Mouse (Mus musculus) brain, embryonic 14.5 days (tissue): ENCODE measurements around the gene Ppt2. TPM values are rescaled to one million over a fixed set of nuclear protein-coding genes. Genes with fewer than 3 reads are reported as not detected.

Experiments used
- DNase-seq: peaks from one replicate; pipeline ENCODE4 v3.0.0-alpha.2; 2011; ENCODE audit warnings: low read depth
- CTCF ChIP-seq: fragments of 200-500 bp; IDR thresholded peaks from 2 replicates; pipeline ENCODE4 v1.5.1; 2012; ENCODE audit warnings: inconsistent platforms, mild to moderate bottlenecking, moderate library complexity, borderline replicate concordance; ENCODE audit not compliant: insufficient read depth, insufficient read length; ENCODE audit errors: extremely low read depth
- POLR2A ChIP-seq: fragments of 200-500 bp; IDR thresholded peaks from 2 replicates; pipeline ENCODE4 v1.6.1; 2012; ENCODE audit warnings: mild to moderate bottlenecking, inconsistent platforms, borderline replicate concordance; ENCODE audit not compliant: poor library complexity, insufficient read depth, insufficient read length, severe bottlenecking; ENCODE audit errors: extremely low read depth
- polyA plus RNA-seq: library from polyadenylated mRNA; depleted of rRNA; stranded (reverse); fragments of >200 nt; gene quantifications from 2 replicates; pipeline ENCODE4 v1.2.3, GENCODE M21; 2012

Ppt2 gene
- polyA plus RNA-seq, 1 experiment: 31.7 TPM

DNA sequence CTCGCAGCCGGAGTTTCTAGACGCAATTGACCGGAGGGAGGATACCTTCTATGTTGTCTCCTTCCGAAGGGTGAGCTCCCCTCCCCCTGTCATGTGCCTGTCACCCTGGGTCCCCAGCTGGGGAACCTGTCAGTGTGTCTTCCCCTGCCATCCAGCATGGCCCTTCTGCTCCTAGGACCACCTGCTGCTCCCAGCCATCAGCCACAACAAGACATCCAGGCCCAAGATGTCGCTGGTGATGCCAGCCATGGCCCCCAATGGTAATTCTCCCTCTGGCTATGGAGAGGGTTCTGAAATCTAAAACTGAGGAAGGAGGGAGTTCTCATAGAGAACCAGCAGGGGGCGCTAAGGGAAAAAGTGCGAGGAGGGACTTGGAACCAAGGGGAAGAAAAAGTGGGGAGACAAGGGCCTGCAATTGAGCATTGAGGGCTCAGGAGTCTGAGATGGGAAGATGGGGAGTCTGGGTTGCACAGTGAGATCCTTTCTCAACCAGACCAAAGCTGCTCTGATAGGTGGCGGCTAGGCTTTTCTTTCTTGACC, 25.5 kb upstream of the Ppt2 start:
- TF ChIP-seq POLR2A (no peak), CTCF (peak; percentile 80)
- peak; percentile 69 for DNase-seq

- DNase-seq: no peak
- TF ChIP-seq CTCF (no peak), POLR2A (no peak)
These were observed 24.7 kb upstream of the Ppt2 start for GRCm38 (mm10) chr17:34652985-34653384.

DNA sequence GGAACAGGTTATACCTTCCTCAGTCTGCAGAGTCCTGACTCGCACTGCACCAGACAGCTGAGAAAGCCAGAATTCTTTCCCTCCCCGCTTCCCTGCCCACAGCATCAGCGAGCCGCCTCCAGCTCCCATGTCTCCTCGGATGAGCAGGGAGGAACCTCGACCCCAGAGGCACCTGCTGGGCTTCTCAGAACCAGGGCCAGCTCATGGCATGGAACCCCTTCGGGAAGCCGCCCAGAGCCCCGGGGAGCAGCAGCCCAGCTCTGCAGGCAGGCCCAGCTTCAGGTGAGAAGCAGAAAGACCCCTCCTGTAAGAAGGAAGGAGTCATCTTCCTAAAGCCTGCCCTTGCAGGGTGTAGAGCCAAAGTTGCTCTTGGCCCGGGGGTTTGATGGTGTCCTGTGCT, 24.2 kb upstream of the Ppt2 start:
- TF ChIP-seq POLR2A (no peak), CTCF (no peak)
- DNase-seq: no peak

DNA sequence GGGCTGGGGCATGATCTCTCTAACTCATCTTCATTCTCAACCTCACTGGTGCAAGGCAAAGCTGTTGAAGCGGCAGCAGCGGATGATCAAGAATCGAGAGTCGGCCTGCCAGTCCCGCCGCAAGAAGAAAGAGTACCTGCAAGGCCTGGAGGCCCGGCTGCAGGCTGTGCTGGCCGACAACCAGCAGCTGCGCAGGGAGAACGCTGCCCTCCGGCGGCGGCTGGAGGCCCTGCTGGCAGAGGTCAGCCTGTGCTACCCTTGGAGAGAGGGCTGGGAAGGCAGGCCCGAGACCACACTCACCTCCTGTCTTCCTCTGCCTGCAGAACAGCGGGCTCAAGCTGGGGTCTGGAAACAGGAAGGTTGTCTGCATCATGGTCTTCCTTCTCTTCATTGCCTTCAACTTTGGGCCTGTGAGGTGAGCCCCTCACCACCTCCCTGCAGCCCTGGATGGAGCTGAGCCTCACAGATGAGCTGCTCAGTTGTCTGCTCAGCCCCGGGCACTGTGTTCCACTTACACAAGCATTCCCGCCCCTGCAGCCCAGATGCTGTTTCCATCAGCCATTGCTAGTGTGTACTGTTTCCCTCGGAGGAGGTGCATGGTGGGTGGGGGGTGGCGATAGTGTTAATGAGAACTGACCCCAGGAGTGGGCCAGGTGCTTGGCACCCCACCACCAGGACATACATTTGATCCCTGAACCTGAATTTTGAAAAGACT, 23.4 kb upstream of the Ppt2 start:
- DNase-seq: no peak
- TF ChIP-seq POLR2A (no peak), CTCF (peak; percentile 53)

DNA sequence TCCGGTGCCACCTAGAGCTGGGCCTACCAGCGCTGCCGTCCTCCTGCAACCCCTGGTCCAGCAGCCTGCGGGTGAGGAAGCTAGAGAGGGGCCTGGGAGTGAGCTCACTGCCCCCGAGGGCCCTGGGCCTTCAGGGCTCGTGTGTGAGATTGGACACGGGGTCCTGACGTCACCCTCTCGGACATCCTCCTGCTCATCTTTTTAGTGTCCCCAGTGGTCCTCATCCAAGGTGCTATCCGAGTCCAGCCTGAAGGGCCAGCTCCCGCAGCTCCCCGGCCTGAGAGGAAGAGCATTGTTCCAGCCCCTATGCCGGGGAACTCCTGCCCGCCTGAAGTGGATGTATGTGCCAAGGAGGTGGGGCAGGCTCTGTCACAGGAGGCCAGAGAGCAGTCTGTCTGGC, 22.5 kb upstream of the Ppt2 start:
- DNase-seq: no peak
- TF ChIP-seq POLR2A (no peak), CTCF (no peak)

DNA sequence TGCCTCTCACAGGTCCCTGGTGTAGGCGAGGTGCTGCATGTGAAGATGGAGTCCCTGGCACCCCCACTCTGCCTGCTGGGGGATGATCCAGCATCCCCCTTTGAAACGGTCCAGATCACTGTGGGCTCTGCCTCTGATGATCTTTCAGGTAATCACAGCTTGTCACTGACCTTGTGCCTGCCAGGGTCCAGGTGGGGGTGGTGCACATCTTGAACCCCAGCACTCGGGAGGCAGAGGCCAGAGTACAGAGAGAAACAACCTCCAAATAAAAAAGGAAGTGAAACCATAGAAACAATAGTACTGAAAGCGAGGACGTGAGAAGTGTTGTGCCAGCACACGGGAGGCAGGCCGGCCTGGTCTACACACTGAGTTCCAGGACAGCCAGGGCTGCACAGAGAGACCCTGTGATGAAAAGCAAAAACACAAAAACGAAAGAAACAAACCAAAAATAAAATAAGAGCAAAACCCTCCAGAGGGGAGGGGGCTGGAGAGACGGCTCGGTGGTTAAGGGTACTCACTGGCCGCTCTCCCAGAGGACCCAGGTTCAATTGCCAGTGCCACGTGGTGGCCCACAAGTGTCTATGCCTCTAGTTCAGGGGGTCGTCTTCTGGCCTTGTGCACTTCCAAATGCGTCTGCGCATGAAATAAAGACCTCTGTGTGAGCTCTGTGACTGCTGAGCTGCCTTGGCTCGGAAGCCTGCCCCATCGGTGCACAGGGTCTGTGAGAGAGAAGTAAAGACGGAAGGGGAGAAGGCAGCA, 21.0 kb upstream of the Ppt2 start:
- no peak for DNase-seq
- TF ChIP-seq POLR2A (no peak), CTCF (no peak)

- DNase-seq: no peak
- TF ChIP-seq CTCF: no peak
- TF ChIP-seq POLR2A: no peak
These were observed 20.0 kb upstream of the Ppt2 start for GRCm38 (mm10) chr17:34648141-34648890.

DNA sequence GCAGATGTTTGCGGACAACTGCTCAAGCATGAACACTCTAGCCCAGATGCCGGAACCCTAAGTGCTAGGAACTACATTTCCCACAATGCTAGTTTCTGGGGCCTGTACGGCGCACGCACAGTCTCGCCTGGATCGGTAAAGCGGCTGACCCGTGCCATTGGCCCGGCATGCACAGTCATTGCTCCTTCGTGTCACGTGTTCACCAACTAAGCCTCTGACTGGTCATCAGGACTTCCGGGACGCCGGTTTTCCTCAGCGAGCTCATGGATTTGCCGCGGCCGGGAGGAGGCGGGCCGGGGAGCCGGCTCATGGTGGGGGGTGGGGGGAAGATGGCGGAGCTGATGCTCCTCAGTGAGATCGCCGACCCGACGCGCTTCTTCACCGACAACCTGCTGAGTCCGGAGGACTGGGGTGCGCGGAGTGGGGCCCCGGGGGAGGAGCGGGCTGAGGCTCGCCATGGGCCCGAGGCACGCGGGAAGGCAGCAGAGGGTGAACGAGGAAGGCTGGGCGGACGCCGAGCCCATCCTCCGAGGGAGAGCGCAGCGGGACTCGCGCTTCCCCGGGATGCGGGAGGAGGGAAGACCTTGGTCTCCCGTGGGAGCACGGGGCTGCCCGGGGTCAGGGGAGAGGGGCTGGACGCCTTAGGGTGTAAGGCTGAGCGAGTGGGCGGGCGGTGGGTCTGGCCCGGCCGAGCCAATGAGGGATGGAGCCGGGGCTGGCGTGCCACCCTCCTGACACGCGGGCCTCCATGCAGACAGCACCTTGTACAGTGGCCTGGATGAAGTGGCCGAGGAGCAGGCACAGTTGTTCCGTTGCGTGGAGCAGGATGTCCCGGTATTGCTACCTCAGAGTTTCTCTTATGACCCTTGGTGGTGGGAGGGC, 18.8 kb upstream of the Ppt2 start, which contains the start of gene Atf6b:
Gene Atf6b (plus strand): TSS at position 241 of the 882 bp plus-strand sequence.
- DNase-seq: peak; percentile 99
- TF ChIP-seq POLR2A (peak; percentile 91), CTCF (no peak)

DNA sequence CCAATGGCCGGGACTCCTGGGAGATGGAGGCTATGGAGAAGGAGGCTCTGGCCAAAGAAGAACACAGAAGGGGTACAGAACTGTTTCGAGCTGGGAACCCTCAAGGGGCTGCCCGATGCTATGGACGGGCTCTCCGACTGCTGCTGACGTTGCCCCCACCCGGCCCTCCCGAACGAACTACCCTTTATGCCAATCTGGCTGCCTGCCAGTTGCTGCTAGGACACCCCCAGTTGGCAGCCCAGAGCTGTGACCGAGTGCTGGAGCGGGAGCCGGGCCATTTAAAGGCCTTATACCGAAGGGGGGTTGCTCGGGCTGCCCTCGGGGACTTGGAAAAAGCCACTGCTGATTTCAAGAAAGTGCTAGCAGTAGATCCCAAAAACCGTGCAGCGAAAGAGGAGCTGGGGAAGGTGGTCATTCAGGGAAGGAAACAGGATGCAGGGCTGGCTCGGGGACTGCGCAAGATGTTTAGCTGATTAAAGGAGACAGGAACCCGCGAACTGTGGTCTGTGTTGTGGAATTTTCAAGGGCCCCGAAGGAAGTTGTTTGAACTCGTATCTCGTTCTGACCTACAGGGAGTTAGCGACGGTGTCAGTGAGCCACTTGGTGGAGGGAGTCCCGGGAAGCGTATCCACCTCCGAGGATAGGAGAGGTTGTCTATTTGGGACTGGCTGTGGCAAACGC, 17.7 kb upstream of the Ppt2 start:
- no peak for DNase-seq
- no peak for TF ChIP-seq CTCF
- TF ChIP-seq POLR2A: no peak

DNA sequence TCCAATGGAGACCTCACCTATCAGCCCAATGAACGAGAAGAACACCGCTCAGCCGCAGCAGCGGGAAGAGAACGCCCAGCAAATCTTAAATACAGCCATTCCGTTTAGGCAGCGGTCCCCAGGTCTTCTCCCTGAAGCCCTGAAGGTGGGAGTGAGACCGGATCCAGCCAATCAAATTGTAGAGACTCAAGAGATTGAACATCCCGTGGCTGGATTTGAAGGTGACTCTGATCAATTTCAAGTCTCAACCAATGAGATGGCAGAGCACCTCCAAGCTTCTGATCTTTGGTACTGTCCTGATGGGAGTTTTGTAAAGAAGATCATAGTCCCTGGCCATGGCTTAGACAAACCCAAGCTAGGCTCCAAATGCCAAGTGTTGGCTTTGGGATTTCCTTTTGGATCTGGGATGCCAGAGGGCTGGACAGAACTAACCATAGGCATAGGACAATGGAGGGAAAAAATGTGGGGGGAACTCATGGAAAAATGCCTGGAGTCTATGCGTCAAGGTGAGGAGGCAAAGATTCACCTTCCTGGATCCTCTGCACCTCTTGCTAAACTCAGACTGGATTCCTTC, 17.0 kb upstream of the Ppt2 start:
- no peak for TF ChIP-seq POLR2A
- no peak for TF ChIP-seq CTCF

DNA sequence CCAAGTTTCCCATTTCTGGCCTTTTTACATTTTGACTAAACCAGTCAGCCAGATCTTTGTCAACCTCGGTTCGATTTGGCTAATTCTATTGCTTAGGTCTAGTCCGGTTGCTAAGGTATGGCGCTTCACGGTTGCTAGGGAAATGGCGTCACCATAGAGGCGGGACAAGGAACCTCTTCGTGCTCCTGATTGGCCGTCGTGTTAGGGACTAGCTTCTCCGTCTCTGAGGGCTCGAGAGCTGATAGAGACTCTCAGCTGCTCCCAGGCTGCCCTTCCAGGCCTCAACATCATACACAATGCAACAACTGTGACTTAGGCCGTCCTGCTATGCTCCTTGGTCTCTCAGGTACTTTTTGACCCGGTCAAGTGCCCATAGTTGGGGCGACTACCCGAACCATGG, 16.3 kb upstream of the Ppt2 start, which contains the start of gene Fkbpl:
Gene Fkbpl (plus strand): TSS at position 157 of the 400 bp plus-strand sequence.
- DNase-seq: peak; percentile 99
- TF ChIP-seq POLR2A (peak; percentile 28; the same call in 1 of the 2 replicates), CTCF (no peak)

More for the DNA sequence above, 17.0 kb upstream of the Ppt2 start:
- DNase-seq: no peak
